Mouse (Mus musculus) frontal cortex, adult 2 months (tissue): ENCODE measurements around the gene Wnk3. TPM values are rescaled to one million over a fixed set of nuclear protein-coding genes. Genes with fewer than 3 reads are reported as not detected.
"Not testable (repeated sequence)": the region's sequence is repeated elsewhere in the genome, so short reads cannot be mapped to it uniquely, and the experiment has no call there.

Source experiments
- DNase-seq, 2 experiments: peaks; one replicate each; pipeline ENCODE4 v3.0.0; 2022; ENCODE audit warnings: low spot score in 1 of 2; ENCODE audit errors: extremely low spot score in 1 of 2
- polyA plus RNA-seq: library from polyadenylated mRNA; depleted of rRNA; stranded (reverse); fragments of >200 nt; gene quantifications from 2 replicates; pipeline ENCODE4 v1.2.3, GENCODE M21; 2012; rRNA removed

Wnk3 gene
- 8.7 and 10.3 TPM in 2 replicates for polyA plus RNA-seq

- DNase-seq, result no peak
These were observed at the start of gene Wnk3 for GRCm38 (mm10) chrX:151197778-151198177. Wnk3 (plus strand) TSS chrX:151198078.

GRCm38 (mm10) chrX:151158414-151158813 is 39.5 kb upstream of the Wnk3 start:
- no peak for DNase-seq

DNA sequence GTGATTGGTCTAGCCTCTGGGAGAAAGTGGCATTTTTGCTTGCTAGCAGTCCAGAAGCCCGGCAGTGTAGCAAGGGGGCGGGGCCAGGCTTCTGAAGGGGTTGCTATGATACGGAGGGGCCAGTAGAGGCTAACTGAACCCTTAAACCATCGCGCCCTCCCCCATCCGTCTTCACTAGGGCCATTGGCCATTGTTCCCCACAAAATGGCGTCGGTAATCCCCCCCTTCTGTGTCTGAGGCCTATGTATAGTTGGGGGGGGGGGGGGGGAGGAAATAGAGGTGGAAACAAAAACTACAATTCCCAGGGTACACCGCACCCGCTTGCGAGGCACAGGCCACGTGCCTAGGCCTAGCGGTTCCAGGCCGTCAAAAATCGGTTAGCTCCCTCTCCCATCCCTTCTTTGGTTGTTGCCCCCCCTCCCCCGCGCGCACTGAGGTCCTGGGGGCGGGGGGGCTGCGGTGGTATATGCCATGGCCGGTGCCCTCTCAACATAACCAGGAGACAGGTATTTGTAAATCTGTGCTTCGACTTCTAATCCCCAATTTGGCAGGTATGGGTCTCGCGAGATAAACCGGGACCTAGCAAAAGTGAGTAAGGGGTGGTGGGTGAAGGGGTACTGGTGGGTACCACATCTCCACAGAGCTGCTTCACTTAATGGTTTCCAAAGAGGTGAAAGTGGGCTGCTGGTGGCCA is 29.3 kb upstream of the Wnk3 start:
- DNase-seq, result peak; percentile 20 to 62

DNA sequence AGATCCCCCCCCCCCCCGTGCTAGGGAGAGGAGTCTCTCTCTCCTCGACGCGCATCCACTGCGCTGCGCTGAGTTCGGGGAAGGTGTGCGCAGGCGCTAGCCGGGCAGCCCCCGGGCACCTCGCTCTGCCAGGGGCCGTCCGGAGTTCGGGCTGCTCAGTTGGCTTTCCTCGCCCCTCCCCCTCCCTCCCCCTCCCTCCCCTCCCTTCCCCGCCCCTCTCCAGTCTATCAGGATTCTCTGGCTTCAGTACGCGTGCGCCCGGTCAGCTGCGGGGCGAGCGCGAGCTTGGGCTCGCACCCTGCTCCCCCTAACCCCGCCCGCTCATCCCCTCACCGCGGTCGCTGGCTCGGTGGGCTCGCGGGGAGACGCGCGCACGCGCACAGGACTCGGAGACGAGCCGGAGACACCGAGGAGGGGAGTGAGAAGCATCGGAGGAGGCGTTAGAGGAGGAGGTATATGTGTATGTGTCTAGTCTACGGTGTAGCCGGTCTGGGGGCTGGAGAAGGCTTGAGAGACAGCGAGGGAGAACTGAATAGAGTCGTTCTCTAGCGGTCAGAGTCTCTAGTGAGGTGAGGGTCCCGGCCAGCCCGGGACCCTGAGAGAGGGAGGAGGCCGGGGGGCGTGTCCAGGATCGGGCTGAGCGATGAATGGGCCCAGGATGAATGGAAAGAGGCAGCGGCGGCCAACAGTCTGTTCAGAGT is 28.5 kb upstream of the Wnk3 start:
- DNase-seq, result peak; percentile 18 to 66

DNA sequence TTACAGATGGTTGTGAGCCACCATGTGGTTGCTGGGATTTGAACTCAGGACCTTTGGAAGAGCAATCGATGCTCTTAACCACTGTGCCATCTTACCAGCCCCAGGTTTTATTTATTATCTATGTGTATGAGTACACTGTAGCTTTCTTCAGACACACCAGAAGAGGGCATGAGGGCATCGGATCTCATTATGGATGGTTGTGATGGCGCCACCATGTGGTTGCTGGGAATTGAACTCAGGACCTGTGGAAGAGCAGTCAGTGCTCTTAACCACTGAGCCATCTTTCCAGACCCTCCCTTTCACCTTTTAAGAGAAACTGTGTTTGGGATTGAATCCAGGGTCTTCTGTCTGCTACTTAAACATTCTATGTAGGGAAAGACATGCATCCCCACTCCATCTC is 24.7 kb upstream of the Wnk3 start:
- DNase-seq, result not testable (repeated sequence)

DNA sequence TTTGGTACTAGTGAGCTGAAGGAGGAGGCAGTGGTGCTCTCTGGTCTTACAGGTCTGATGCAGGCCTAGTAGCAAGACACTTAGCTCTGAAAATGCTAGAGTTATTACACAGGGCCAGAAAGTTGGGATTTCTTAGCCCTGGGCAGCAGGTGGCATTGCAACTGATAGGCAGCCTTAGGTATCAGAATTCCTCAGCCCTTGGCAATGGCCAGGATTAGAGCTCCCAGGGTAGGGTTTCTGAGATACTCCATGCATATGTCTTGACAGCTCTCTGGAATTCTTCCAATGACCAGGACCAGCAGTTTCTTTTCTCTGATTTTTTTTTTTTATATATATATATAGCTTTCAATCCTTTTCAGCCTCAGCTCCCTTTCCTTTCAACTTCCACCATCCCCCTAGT is 100.5 kb downstream of the Wnk3 start:
- DNase-seq, result no peak

- DNase-seq, result no peak
These were observed 115.9 kb downstream of the Wnk3 start for GRCm38 (mm10) chrX:151313732-151314131.

GRCm38 (mm10) chrX:151333615-151334014 is 135.7 kb downstream of the Wnk3 start:
- no peak for DNase-seq

DNA sequence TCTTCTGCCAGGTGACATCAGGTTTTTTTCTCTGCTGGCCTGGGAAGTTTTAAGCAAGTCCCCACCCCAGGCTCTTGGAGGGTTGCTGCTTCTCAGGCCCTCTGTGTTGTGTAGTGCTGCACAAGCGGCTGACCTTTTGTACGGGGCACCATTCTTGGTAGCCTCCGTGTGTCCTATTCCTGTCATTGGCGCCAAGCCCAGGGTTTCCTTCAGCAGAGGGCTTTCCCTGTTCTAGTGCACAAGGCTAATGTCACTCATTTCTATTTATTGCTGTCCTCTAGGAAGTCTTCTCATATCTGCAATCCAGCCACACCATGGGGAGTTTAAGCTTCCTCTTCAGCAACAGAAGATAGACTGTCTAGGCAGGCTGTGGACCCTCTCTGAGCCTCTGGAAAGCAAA is 139.9 kb downstream of the Wnk3 start:
- no peak for DNase-seq

GRCm38 (mm10) chrX:151343761-151344500 is 146.1 kb downstream of the Wnk3 start, which contains the start of gene Fam120c:
Fam120c (plus strand) TSS chrX:151344175.
- peak; percentile 32 to 86 for DNase-seq

- DNase-seq, result peak in 1 of 2 experiments; percentile 37
These were observed 146.7 kb downstream of the Wnk3 start for GRCm38 (mm10) chrX:151344501-151344984.

- peak in 1 of 2 experiments; percentile 9 for DNase-seq
These were observed 147.7 kb downstream of the Wnk3 start for GRCm38 (mm10) chrX:151345333-151346125.

DNA sequence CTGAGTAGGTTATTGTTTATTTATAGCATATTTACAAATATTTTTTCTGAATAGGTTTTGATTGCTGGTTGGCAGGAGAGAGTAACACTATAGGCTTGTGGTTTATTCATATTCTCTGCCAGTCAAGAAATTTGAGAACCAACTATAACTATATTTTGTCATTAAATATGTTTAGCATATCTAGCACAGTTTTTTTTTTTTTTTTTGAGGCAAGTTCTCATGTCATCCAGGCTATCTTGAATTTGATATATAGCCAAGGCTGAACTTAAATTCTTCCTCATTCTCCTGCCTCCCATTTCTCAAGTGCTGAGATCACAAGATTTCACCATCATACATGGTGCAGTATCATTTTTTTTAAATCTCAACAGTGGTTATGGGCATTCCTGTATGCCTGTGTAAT is 149.4 kb downstream of the Wnk3 start:
- no peak for DNase-seq

GRCm38 (mm10) chrX:151349322-151349721 is 151.4 kb downstream of the Wnk3 start:
- peak in 1 of 2 experiments; percentile 21 for DNase-seq

Other genes with a start within 250 kb of the Wnk3 start
- gene Gnl3l, start 180.8 kb upstream of the Wnk3 start, polyA plus RNA-seq, result 83.7 and 99.0 TPM in 2 replicates
- gene Fgd1, start 151.9 kb upstream of the Wnk3 start, polyA plus RNA-seq, result 16.5 and 18.4 TPM in 2 replicates
- gene Tsr2, start 101.5 kb upstream of the Wnk3 start, polyA plus RNA-seq, result 59.3 and 66.9 TPM in 2 replicates
- gene Fam120c, start 146.1 kb downstream of the Wnk3 start, polyA plus RNA-seq, result 13.0 and 14.9 TPM in 2 replicates